Mouse (Mus musculus): Measurements from ENCODE around the gene Aftph.
A peak's percentile ranks its signal among the peaks of the same experiment; 100 is the strongest.

Aftph gene

DNA sequence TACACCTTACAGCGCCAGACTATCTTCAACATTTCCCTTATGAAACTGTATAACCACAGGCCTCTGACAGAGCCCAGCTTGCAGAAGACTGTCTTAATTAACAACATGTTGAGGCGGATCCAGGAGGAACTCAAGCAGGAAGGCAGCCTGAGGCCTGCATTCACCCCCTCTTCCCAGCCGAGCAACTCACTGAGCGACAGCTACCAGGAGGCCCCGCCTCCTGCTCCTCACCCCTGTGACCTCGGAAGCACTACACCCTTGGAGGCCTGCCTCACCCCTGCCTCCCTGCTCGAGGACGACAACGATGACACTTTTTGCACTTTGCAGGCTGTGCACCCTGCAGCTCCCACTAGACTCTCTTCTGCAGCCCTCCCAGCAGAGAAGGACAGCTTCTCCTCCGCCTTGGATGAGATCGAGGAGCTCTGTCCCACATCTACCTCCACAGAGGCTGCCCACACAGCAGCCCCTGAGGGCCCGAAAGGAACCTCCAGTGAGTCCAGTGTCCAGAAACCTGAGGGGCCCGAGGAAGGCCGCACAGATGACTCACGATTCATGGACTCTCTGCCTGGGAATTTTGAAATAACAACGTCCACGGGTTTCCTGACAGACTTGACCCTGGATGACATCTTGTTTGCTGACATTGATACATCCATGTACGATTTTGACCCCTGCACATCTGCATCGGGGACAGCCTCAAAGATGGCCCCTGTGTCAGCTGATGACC, 93.3 kb downstream of the Aftph start:
- peak; percentile 80 for DNase-seq (ENCODE audit: low spot score)

GRCm38 (mm10) chr11:20646986-20647726, 94.2 kb downstream of the Aftph start:
- peak; percentile 58 for DNase-seq (ENCODE audit: low spot score)

- DNase-seq (ENCODE audit: low spot score) = no peak
These were observed 95.2 kb downstream of the Aftph start for GRCm38 (mm10) chr11:20646142-20646541.

- DNase-seq (ENCODE audit: low spot score) = no peak
These were observed 95.9 kb downstream of the Aftph start for GRCm38 (mm10) chr11:20645521-20645920.

DNA sequence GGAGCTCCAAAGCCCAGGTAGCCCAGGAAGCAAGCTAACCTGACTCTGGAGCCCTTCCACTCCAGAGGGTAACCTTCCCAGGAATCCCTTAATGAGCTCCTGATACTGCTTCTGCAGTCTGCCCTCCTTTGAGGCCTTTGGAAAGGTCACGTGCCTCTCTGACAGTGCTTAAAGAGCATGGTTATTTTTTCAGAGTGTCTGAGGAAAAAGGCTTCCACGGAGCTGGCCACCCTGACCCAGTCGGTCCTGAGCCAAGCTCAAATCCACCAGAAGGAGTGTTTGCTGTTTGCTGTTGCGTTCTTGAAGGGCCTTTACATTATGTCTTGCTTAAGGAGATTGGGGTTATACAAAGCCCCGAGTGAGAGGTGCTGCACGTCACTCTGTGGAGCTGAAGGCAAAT, 96.5 kb downstream of the Aftph start:
- DNase-seq (ENCODE audit: low spot score) = peak; percentile 32

DNA sequence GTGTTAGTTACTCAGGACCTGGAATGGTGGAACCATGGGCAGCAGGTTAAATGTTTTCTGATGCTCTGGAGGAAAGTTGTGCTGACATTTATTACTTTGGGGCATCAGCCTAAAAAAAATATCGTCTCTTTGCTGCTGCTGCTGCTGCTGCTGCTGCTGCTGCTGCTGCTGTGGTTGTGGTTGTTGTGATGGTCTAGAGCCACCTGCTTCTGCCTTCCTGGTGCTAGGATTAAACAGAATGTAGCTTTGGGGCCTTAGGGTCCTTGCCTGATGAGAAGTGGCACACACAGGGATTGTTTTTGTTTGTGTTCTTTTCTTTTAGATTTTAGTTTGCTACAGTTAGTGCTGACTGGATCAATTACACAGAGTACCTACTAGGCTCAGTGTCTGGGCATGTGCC, 97.2 kb downstream of the Aftph start:
- no peak for DNase-seq (ENCODE audit: low spot score)

DNA sequence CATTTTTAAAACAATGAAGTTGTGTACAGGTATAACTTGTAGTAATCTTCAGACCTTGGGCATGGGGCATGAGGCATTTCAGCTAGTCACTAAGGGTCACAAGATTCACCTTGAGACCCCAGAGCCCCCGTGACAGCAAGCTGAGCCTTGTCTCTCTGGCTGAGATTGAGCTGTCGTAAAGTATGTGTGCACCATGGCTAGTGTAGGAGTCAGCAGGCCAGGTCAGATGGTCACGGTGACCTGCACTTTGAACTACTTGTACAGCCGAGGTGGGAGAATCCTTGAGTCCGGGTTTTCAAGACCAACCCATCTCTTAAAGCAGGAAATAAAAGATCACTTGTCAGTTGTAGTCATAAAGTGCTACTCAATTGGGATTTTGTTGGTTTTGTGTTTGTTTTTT, 98.2 kb downstream of the Aftph start:
- DNase-seq (ENCODE audit: low spot score) = peak; percentile 29

GRCm38 (mm10) chr11:20642321-20642720, 99.1 kb downstream of the Aftph start:
- no peak for DNase-seq (ENCODE audit: low spot score)

DNA sequence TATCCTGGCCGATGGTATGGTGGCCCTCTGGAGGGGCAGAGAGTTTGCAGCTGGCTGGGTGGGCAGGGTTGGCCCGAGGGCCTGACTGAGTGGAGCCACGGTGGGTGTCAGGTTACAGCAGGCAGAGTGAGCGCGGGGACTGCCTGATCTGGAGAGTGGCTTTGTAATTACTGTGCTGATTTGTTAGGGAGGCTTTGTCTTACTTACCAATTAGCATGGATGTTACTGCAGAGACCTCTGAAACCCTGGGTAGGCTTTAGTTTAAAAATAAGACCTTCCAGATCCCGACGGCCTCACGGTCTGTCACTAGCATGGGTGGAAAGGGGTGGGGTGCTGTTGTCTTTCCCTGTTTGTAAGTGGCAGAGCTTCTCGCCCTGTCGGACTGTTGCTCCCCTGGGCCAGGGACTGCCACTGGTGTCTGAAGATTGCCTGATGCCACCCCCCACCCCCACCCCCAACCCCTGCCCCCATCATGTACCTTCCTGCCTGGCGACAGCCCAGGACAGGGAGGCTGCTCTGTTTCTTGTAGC, 101.4 kb downstream of the Aftph start:
- peak; percentile 90 for DNase-seq (ENCODE audit: low spot score)

- peak; percentile 88 for DNase-seq (ENCODE audit: low spot score)
These were observed 102.5 kb downstream of the Aftph start for GRCm38 (mm10) chr11:20638841-20639240.

DNA sequence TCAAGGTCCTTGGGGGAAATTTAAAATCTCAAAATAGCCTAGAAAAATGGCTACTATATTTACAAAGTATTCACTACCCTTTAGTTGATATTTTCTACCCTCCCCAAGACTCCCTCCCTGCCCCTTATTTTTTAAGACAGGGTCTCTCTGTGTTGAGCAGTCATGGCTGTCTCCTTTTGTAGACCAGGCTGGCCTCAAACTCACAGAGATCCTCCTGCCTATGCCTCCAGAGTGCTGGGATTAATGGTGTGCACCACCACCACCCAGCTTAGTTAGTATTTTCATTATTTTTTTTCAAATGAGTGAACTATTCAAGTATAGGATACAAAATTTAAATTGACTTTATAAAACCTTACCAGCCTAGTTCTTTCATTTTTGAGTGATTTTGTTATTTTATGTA, 104.3 kb downstream of the Aftph start:
- DNase-seq (ENCODE audit: low spot score) = no peak

DNA sequence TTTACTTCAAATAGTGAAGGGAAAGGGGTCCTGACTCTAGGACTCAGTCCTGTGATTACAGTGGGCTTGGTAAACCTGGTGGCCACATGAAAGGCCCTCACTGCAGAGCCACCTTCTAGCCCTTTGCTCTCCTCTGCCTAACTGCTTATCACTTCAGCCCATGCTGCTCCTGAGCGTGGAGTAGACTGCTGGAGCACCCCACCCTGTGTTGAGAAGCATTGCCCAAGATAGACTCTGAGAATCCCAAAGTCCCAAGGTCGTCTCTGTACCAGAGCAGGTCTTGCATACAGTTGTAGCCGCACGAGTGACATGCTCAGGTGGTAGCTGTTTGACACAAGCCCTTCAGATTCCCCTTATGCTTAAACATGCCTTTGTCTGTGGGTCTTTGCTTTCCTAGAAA, 105.3 kb downstream of the Aftph start:
- no peak for DNase-seq (ENCODE audit: low spot score)

DNA sequence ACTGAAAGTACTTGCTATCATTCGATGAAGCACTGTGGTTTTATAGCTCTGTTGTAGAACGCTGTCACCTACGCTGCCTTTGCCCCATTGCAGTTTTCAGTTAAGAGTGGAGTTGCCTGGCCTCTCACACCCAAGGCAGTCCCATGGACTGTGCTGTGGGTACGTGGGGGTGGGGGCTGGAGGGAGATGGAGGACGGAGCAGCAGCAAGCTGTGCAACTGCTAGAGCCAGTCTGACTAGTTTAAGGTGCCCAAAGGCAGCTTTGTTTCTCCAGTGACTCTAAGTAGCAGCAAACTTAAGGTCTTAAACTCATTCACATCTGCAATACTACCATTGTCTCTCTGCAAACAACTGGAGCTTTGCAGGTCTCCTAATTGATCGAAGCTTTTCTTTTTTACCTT, 105.7 kb downstream of the Aftph start:
- DNase-seq (ENCODE audit: low spot score) = no peak
